Mouse (Mus musculus) liver, adult 2 months (tissue): ENCODE data around the gene Dgkb.

Experiments
- CTCF ChIP-seq: fragments of 200-500 bp; IDR thresholded peaks from 2 replicates; pipeline ENCODE4 v1.5.1; 2011; ENCODE audit warnings: low read depth, low read length, control low read depth
- POLR2A ChIP-seq: fragments of 200-500 bp; IDR thresholded peaks from 2 replicates; pipeline ENCODE4 v1.6.1; 2011; ENCODE audit warnings: low read length, control low read depth; ENCODE audit not compliant: insufficient read depth; ENCODE audit errors: extremely low read depth

- no peak for TF ChIP-seq POLR2A
- TF ChIP-seq CTCF: no peak
These were observed 486.7 kb downstream of the Dgkb start for GRCm38 (mm10) chr12:38304245-38304644.
